Mouse (Mus musculus): Measurements from ENCODE around the gene Coa6.
"Not testable (repeated sequence)": the region's sequence is repeated elsewhere in the genome, so short reads cannot be mapped to it uniquely, and the experiment has no call there.

The Coa6 gene

DNA sequence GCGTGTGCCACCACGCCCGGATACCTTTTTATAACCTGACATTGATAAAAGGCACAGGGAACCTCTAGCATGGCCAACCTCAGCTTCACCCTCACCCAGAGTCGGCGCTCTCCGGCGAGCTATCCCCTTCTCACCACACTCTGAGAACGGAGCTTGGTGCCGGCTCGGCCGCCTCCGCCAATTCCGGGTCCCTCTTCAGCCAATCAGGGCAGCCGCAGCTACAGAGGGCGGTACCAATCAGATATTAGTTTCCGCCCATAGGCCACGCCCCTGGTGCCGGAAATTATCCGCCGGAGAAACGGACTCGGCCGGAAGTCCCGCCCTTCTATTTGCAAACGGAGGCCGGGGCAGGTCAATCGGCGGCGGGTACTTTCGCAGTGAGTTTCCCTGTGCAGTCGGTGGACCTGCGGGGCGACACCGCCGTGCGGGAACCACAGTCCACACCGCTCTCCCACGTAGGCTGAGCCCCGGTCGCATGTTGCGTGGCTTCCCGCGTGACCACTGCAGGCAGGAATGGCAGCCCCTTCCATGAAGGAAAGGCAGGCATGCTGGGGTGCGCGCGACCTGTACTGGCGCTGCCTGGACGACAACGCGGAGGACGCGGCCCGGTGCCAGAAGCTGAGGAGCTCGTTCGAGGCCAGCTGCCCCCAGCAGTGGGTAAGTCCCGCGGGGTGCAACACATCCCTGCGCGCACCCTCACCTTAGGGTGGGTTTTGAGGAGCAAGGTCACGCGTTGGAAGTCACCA, at the start of gene Coa6:
Gene Coa6 (plus strand): TSS at position 342 of the 746 bp plus-strand sequence.
- peak; percentile 99 for DNase-seq

DNA sequence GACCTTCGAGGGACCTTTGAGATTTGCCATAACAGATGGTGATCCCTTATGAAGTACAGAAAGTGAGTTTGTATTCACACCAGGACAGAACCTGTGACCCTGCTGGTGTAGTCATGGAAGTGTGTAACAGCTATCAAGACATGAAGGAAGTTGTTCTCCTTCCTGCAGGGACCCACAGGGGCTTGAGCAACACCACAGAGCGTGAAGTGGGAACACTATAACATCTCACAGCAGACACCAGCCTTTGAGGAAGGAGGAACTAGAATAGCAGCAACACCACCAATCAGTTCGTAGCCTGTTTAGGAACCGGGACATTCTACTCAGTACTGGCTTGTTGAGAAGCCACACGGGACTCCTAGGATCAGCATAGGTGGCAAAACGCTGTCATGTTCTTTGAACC, 42.7 kb upstream of the Coa6 start:
- no peak for DNase-seq

DNA sequence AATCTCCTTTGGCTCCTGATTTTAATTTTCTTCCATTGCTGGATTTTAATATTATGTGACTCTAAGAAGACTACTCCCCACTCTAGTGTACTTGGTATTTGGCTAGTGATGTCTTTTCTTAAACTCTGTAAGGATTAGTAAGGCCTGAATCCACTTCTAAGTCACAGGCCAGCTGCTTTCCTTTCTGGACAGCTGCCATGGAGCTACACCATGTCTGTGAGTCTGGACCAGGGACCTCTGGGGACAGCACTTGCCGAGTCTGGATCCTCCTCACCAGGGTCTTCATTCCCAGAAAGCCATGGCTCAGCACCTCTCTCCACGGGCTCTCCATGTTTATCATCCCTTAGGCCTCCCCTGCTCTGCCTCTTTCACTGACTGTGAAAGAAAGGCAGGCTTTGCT, 42.2 kb upstream of the Coa6 start:
- DNase-seq, result no peak

DNA sequence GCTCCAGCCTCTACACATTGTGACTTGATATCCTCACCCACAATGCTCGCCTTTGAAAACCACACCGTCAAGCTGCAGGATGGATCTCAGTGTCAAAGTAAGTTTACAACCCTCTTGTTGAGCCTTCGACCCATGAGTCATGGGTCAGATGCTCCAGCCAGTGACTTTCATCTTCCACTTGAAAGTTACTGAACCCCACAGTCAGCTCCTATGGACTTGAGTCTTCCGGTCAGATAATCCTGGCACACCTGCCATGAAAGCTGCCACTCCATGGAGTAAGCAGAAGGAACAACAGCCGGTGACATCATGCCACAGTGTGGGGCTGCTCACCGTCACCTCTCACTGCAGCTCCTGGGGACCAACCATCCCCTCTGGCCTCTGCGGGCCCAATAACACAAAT, 41.0 kb upstream of the Coa6 start:
- DNase-seq, result no peak

DNA sequence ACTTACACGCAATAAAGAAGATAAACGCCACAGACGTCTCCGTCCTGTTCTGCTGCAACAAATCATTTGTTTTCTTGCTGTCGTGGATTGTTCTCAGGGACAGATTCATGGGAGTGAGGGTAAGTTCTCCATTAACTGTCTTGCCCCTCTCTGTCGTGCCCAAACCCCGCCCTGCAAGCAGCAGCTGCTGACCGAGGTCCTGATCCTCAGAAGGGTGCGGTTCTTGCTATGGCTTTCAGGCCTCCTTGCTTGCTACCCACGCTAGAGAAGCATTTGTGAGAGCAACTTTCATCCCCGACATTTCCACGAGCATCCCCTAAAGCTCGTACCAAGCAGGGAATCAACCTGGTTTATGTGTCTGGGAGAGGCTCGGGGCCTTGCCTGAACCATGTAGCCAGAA, 40.1 kb upstream of the Coa6 start:
- DNase-seq, result no peak

DNA sequence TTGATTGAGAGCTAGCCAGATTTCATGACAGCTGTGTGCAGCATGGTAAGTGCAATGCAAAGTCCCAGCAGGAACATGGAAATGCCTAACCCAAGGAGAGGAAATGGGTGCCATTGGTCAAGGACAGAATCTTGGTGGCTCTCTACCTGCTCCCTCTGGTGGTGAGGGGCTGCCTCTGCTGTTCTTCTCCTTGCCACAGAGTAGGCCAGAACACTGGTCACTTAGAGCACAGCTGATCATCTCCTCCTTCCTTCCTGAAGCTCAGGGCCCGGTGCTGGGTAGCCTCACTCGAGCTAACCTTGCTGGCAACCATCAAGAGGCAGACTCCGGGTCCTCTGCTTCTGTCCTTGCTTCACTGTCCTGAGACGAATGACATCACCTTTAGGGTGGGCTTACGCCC, 39.6 kb upstream of the Coa6 start:
- DNase-seq, result peak; percentile 37

DNA sequence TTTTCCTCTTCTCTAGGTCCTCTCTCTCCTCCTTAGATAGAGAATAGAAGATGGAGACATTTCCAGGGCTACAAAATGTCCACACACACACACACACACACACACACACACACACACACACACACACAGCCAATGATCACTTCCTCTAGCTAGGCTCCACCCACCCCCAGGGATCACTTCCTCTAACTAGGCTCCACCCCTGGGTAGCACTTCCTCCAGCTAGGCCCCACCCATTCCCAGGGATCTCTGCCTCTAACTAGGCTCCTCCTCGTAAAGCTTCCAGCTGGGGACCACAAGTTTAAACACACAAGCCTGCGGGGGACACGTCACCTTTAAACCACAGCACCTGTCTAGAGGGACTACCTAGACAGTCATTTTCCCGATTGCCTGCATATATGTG, 34.7 kb upstream of the Coa6 start:
- no peak for DNase-seq

DNA sequence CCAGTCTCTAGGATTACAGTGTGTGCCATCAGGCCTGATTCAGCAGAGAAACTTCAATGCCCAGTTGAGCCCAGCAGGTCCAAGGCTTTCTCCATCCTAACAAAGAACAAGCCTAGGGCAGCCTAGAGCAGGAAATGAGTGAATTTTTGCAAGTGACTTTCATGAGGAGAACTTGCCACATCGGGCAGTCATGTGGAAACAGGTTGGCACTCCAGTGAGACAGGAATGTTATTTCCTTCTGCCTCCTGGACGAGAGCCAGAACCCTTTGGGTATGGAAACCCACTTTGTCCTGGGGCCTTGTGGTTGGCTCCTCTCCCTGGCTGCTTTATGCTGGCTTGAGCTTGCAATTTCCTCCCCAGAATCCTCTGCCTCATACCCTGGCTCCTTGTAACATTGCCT, 30.8 kb upstream of the Coa6 start:
- DNase-seq, result peak; percentile 36

DNA sequence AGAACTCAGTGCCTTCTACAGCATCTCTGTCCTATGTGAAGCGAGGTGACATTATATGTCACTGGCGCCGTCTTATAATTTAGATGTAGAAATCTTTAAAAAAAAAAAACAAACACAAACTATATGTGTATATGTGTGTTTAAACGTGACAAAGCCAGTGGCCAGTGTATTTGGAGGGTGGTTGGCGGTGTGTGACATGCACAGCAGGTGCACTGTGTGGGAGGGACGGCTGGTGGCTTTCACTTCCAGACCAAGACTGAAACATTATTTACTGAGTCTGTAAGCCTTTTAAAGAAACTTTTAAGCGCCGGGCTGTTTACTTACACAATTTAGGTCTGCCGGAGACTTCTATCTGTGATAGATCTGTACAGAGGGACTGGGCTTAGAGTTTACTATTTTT, 26.9 kb upstream of the Coa6 start:
- no peak for DNase-seq

DNA sequence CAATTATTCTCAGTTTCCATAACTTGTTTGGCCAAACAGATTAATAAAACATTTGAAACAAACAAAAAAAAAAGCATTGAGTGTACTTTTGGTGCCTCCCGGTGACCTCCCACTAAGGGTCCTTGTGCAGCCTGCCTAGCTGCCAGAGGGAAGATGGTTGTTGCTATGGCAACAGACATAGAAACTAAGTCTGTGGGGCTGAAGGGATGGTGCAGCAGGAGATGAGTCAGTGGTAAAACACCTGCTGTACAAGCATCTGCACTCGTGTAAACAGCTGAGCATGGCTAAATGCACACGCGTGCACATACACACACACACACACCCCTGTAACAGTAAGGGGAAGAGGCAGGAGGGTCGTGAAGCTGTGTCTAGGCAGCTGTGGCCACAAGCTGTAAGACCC, 26.4 kb upstream of the Coa6 start:
- DNase-seq, result no peak

DNA sequence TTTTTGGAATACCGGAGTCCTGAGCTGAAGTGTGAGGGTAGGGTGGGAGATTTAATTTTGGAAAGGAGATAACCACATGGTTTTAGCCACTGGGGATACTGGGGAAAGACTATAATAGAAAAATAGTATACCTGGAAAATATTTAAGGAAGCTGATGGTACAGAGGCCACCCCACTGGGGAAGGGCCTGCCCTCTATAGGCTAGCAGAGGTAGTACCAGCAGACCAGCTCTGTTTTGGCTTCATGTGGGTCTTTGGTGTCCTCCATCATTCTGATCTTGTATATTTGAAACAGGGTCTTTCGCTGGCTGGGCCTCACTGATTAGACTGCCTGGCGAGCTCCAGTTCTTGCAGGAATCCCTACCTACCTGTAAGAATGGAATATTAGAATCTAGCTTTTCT, 24.0 kb upstream of the Coa6 start:
- DNase-seq, result no peak

DNA sequence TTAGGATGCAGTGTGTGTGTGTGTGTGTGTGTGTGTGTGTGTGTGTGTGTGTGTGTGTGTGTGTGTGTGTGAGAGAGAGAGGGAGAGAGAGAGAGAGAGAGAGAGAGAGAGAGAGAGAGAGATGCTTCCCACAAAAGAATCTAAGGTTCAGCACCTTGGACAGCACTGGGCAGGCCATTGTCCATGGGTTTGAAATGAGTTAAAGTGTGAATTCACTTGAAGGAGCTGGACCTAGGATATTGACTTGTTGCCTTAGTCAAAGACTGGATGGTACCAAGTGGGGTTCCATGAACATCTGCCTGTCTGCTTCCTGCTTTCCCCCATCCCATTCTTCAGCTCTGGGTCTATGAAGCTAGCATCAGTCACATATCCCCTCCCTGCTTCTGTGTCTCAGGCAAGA, 17.8 kb upstream of the Coa6 start:
- DNase-seq, result not testable (repeated sequence)

DNA sequence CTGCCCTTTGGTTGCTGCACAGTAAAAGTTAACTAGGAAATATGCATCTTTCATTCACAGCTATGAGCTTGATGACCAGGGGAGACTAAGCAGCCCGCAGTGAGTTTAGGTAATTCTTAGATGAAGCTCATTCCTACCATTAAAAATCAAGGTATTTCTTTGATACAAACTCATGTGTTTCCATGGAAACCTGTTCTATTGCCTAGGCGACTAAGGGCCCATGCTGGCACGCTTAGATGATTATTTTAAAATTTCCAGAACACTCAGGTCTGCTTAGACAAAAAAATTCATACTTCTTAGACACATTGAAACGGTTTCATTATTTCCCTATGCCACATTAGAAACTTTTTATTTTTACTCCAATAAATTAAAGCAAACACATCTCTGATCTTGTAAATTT, 17.3 kb upstream of the Coa6 start:
- no peak for DNase-seq

DNA sequence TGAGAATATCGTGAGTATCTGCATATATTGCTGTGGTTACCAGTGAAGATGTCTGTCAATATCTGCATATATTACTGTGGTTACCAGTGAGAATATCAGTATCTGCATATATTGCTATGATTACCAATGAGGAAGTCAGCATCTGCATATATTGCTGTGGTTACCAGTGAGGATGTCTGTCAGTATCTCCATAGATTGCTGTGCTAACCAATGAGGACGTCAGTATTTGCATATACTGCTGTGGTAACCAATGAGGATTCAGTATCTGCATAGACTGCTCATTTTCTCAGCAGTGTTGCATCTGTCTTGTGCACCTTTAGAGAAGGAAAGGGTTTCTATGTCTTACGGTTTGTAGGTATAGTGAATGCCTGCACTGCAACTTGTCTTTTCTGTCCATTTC, 1.5 kb upstream of the Coa6 start:
- no peak for DNase-seq

DNA sequence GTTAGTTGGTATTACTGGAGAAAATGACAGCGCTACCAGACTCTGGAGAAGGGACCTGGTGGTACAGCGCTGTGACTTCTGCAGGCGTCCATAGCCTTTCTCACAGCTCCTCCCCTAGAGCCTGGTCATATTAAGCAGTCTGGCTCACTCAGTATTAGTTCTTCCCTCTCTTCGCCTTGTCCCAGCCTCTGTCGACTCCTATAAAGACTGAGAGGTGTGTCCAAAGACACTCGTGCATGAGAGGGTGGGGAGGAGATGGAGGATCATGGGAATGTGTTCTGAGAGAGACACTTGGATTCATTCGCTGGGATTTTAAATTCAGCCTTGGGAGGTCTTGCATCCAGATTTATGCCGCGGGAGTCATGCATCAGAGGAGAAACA, 595 bp downstream of the Coa6 start:
- peak; percentile 18 for DNase-seq

DNA sequence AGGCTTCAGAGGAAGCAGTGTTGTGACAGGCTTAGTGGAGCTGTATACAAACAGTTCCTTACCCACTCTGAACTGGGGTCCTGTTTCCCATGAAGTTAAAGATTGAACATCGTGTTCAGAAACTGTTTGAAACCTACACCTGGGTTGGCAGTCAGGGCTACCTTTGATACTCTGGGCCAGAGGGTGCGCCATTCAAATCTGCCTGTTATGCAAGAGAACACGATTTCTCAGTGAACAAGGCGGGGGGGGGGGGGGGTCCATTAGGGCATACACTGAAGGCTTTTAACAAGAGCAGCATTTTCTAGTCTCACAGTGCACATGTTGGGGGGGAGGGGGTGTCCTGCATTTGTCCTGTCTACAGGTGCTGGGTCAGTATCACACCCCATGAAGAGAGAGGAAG, 1.8 kb downstream of the Coa6 start:
- no peak for DNase-seq

DNA sequence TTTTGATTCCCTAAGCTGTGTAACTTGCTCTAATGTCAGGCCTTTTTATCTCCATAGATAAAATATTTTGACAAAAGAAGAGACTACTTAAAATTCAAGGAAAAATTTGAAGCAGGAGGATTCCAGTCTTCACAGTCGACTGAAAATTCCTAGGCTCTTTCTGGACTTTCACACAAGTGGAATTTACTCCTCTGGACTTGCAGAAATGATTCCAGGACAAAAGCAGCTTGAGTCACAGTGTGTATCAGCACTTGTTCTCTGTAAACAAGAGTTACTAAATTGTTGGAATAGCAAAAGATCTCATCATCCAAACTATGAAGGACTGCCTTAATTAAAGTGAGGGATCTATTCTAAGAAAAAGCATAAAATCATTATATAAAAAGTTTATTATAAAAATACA, 2.6 kb downstream of the Coa6 start:
- no peak for DNase-seq

DNA sequence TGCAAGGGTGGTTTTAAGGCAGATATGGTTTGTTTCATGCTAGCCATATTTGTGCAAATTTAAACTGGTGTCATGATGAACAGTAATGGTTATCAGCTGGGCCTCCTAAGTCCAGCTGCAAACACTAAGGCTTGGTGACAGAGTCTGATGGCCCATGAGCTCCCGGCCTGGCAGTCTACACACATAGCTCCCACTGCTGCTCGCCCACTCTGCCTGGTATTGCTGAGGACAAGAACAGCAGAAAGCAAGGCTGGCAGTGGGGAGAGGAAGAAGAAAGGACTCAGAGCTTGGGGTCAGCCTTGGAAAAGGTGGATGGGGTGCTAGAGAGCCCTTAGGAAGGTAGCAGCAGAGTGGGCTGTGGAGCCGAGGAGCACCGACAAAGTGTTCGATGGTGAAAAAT, 7.3 kb downstream of the Coa6 start:
- no peak for DNase-seq

DNA sequence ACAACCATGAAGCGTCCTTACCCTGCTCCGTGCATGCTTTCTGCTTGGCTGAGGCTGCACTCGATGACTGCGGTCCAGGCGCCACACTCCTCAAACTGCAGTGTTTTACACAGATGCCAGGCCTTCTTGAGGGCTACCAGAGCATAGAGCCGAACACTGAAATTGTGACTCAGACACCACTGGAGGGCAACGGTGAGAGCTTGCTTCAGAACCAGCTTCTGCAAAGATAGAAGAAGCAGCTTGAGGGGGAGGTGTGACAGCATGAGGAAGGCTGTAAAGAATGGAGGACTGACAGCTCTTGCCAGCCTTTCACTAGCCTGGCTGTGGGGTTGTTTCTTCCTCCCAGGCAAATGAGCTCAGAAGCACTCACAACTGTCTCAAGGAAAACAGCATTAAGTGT, 11.5 kb downstream of the Coa6 start:
- DNase-seq, result no peak

DNA sequence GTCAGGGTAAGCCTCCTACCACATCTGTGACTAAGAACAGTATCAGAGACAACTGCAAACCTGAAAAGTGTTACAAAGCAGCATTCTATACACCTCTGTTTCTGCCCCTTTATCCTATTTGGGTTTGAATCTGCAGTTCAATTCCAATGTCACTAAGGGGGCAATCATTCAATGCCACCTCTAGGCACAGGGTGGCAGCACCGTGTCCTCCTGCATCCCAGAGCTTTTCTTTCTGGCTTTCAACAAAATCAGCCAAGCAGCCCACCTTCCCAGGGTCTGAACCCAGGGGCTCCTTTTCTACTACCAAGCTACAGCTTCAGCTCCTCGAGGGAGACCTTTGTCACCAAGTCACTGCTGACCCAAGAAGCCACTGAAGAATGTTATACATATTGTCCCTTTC, 16.6 kb downstream of the Coa6 start:
- DNase-seq, result no peak

DNA sequence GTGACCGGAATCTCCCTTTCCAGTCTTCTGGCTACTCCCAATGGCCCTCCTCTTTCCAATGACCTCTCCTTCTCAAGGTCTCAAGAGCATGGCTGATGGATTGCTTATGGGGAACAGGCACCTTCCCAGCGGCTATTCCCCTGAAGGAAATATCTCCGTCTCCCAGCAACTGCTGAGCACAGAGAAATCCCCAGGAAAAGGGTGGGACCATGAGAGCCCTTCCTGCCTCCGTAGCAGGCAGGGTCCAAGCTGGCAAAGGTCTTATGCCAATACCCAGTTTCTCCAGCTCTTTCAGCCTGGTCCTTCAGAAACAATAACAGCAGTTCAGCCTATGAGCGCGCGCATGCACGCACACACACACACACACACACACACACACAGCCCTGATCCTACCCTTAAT, 28.8 kb downstream of the Coa6 start:
- peak; percentile 47 for DNase-seq

DNA sequence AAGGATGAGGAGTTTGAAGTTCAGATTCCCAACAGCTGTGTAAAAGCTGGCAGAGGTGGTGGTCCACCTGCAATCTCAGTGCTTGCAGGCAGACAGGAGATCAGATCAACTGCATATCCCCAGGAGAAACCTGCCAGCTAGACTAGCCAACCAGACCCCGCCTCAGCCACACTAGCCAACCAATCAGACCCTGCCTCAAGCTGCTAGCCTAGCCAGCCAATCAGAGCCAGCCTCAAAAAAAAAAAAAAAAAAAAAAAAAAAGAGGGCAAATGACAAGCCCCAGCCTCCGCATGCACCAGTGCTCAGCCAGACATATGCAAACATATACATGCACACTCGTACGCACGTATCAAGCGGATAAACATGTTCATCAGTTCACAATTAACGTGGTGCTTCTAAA, 33.1 kb downstream of the Coa6 start:
- no peak for DNase-seq

DNA sequence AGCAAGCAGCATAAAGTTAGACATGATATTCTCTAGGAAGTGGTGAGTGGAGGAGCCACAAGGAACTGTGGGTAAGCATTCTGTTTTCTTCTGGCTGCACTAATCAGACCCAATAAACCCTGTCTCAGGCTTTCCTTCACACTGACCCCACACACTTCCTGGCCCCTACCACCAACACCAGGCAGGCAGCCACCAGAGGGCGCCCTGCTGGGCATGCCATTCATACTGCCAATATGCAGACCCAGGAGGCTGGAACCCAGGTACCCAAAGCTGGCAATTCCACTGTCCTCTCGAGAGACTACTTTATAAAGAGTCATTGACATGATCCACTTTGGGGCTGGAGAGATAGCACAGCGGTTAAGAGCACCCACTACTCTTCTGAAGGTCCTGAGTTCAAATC, 38.0 kb downstream of the Coa6 start:
- DNase-seq, result peak; percentile 78

DNA sequence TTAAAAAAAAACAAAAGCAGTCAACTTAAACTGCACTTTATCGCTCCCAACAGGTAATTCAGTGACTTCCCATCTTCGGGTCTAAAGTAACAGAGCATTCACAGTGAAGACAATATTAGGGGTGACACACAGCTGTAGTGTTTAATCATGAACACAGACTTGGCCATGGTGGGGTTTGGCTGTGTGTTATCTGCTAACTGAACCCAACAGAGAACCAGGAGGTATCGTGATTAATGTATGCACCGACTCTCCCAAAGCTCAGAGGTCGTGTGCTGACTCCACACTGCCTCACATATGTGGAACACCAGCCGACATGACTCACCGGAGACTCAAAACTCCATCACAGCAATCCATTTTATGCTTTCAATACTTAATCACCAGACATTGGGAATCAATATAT, 39.4 kb downstream of the Coa6 start:
- no peak for DNase-seq

DNA sequence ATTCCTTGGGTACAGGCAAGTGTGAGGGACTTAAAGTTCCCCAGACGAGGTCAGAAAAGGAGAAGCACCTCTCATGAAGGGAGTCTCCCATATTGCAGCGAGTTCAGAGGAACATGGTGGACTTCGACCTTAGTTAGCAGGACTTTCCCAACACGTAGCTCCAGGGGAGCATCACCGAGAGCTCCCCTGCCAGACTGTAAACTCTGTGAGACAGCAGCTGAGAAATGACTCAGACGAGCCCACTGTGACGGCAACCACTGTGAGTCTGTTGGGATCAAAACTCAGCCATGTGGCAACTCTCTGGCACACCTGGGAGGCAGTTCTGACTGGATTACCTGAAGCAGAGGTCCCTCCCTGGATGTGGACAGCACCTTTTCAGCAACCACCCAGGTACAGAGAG, 41.8 kb downstream of the Coa6 start:
- DNase-seq, result no peak

Measured in lung, postnatal 36 days (tissue).